Mouse (Mus musculus) forebrain, embryonic 12.5 days (tissue): ENCODE measurements around the gene Negr1. TPM values are rescaled to one million over a fixed set of nuclear protein-coding genes. Genes with fewer than 3 reads are reported as not detected.

Source experiments
- ATAC-seq: fragments of 200-750 bp; cut with Nextera tagmentation; 2 replicates; pipeline ENCODE4 v1.8.0; 2017; ENCODE audit warnings: moderate TSS enrichment; ENCODE audit not compliant: low FRiP score
- H3K27ac ChIP-seq: fragments of 300-500 bp; sonication (generic); 2 replicates; pipeline ENCODE4 v1.5.1; 2016; ENCODE audit warnings: mild to moderate bottlenecking
- H3K27me3 ChIP-seq: fragments of 300-500 bp; sonication (generic); 2 replicates; pipeline ENCODE4 v1.6.1; 2016; ENCODE audit warnings: mild to moderate bottlenecking
- H3K36me3 ChIP-seq: fragments of 300-500 bp; sonication (generic); replicated peaks from 2 replicates; pipeline ENCODE4 v1.6.1; 2016; ENCODE audit warnings: mild to moderate bottlenecking
- H3K4me1 ChIP-seq: fragments of 300-500 bp; sonication (generic); 2 replicates; pipeline ENCODE4 v1.6.1; 2016
- H3K4me2 ChIP-seq: fragments of 300-500 bp; sonication (generic); 2 replicates; pipeline ENCODE4 v1.6.1; 2016; ENCODE audit warnings: mild to moderate bottlenecking, moderate library complexity
- H3K4me3 ChIP-seq: fragments of 300-500 bp; sonication (generic); replicated peaks from 2 replicates; pipeline ENCODE4 v1.5.1; 2016; ENCODE audit warnings: mild to moderate bottlenecking
- H3K9ac ChIP-seq: fragments of 300-500 bp; sonication (generic); 2 replicates; pipeline ENCODE4 v1.6.1; 2016; ENCODE audit warnings: mild to moderate bottlenecking
- H3K9me3 ChIP-seq: fragments of 300-500 bp; sonication (generic); 2 replicates; pipeline ENCODE4 v1.6.1; 2016
- WGBS: fragments of 180-500 bp; shearing (Covaris S2); methylation state at CpG from one replicate; pipeline ENCODE4 v1.1.7; 2016; 5-methylcytosine and 5-hydroxymethylcytosine counted together
- polyA plus RNA-seq: library from polyadenylated mRNA; unstranded; fragments of >200 nt; fragmentation: Nextera tagmentation; extraction: Ambion mirVana; gene quantifications from 2 replicates; pipeline ENCODE4 v1.2.1, GENCODE M21; 2016

The Negr1 gene
- polyA plus RNA-seq, 1 experiment from 2014 or later, result 16.2 TPM

DNA sequence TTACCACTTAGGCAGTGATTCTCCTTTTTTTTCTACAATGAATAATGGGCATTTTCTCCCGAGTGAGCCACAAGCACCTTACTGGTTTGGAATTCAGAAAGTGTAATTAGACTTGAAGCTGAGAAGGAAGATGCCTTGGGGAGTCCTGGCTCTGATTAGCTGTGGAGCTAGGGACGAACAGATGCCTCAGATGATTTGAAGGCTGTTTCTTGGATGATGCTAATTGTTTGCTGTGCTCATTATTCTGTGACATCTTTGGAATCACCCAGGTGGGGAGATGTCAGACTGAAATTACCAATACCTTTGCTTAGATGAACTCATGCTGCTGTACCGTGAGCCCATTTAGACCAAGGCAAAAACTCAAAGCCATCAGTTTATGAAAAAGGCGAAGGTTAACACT is 333.7 kb downstream of the Negr1 start:
- no peaks in the 10 kb centered on the region for H3K9me3 ChIP-seq
- no peak overlapping the region for H3K4me2 ChIP-seq
- ATAC-seq, result peak; percentile 47; the same call in 1 of the 2 replicates
- H3K36me3 ChIP-seq, result no peaks in the 10 kb centered on the region
- no peaks in the 10 kb centered on the region for H3K27me3 ChIP-seq
- H3K4me1 ChIP-seq, result peaks cover 7% of the 10 kb centered on the region; the same call in 1 of the 2 replicates
- no peak overlapping the region for H3K9ac ChIP-seq
- H3K27ac ChIP-seq, result peak overlapping the region; percentile 20; the same call in 1 of the 2 replicates
- H3K4me3 ChIP-seq, result no peak overlapping the region
- WGBS, result 42% methylated on average over 4 of the region's 4 CpGs

DNA sequence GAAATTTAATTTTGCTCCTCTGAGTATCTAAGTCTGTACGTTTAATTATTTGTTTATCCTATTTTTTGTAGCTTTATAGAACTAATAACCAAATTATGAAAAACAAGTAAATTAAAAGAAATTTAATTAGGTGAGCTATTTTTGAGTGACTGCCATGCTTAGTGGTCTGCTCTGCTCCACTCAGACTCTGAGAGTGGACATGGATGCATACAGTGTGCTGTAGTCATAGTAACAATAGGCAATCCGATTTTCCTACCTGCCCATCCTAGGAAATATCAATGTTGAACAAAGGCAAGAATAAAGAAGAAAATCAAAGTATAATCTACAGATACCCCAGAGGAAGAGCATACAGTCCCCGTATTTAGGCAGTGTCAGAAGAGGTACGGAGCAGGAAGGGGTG is 334.5 kb downstream of the Negr1 start:
- Histone ChIP-seq H3K36me3 (no peaks in the 10 kb centered on the region), H3K27me3 (no peaks in the 10 kb centered on the region), H3K9ac (no peak overlapping the region), H3K27ac (no peak overlapping the region), H3K4me3 (no peak overlapping the region), H3K4me2 (no peak overlapping the region), H3K4me1 (peaks cover 7% of the 10 kb centered on the region; the same call in 1 of the 2 replicates), H3K9me3 (no peaks in the 10 kb centered on the region)
- ATAC-seq, result 0 out of 2 replicates have a peak, but pooled peaks have one; percentile 48
- 84% methylated on average over 4 of the region's 4 CpGs for WGBS

DNA sequence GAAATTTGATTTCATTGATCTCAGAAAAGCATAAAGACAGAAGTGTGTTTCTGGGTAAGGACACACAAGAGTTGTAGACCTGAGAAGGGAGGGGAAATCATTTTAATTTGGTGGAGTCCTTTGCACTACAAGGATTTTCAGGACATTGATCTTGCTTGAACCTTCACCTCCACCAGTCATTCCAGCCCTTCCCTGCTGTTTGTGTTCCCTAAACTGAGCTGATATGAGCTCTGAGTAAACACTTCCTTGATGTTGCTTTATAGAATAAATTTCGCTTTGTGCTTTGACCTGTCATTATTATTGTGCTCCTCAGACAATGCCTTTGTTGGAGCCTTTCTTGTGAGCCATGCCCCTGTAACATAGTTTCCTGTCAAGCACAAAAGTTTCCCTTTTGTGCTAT is 335.0 kb downstream of the Negr1 start:
- no peak overlapping the region for H3K4me3 ChIP-seq
- no peak overlapping the region for H3K9ac ChIP-seq
- peaks cover 7% of the 10 kb centered on the region; the same call in 1 of the 2 replicates for H3K4me1 ChIP-seq
- no peaks in the 10 kb centered on the region for H3K36me3 ChIP-seq
- H3K27ac ChIP-seq, result no peak overlapping the region
- H3K4me2 ChIP-seq, result no peak overlapping the region
- WGBS, result 69% methylated on average over 1 of the region's 1 CpGs
- H3K27me3 ChIP-seq, result no peaks in the 10 kb centered on the region
- ATAC-seq, result no peak
- no peaks in the 10 kb centered on the region for H3K9me3 ChIP-seq

DNA sequence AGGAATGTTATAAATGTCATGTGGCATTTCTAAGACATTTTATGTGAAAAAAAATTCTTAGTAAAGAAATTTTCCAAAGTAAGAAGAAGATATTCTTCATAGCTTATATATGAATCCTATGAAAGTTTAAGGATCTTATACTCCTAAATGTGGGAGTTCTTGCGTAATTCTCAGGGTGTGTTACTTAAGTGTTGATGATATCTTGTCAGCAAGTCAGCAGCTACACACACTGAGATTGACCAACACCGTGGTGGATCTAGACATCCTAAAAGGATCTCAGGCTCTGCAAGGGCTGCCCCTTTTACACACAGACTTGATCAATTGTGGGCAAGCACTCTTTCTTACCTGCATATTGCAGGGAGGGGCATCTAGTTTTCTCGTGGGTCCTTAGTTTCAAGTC is 339.5 kb downstream of the Negr1 start:
- H3K4me2 ChIP-seq, result no peak overlapping the region
- H3K36me3 ChIP-seq, result no peaks in the 10 kb centered on the region
- ATAC-seq, result no peak
- no peaks in the 10 kb centered on the region for H3K9me3 ChIP-seq
- H3K4me3 ChIP-seq, result no peak overlapping the region
- WGBS, result 92% methylated on average over 3 of the region's 3 CpGs
- no peak overlapping the region for H3K27ac ChIP-seq
- H3K27me3 ChIP-seq, result no peaks in the 10 kb centered on the region
- H3K9ac ChIP-seq, result no peak overlapping the region
- H3K4me1 ChIP-seq, result peaks cover 15% of the 10 kb centered on the region

DNA sequence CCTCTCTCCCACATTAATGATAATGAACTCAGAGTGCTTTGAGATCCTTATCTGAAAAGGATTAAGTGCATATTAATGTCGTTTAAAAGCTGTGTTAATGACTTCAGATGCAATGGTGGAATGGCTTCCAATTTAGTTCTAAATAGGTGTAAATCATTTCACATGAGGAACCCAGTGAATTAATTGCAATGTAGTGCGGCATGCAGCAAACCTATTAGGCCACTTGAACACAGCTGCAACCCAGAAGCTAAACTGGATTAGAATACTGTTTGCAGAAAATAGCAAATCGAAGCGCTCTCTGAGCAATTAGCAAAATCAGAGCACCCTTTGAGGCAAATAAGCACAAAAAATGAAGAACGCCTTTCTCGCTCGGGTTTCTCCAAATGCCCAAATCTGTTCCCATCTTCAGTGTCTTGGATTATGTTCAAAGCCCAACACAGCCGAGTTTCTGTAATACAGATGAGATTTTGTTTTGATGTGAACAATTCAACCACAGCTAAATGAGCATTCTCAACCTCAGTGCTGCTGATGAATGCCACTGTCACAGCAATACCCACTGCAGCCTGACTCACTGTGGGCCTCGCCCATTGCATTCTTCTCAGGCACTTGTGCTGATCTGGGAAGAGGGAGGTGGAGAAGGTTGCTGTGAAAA is 342.5 kb downstream of the Negr1 start:
- Histone ChIP-seq H3K4me2 (peak overlapping the region; percentile 0; the same call in 1 of the 2 replicates), H3K27me3 (no peaks in the 10 kb centered on the region), H3K9me3 (no peaks in the 10 kb centered on the region), H3K4me3 (no peak overlapping the region), H3K9ac (no peak overlapping the region), H3K4me1 (peaks cover 9% of the 10 kb centered on the region), H3K27ac (peak overlapping the region; percentile 71), H3K36me3 (no peaks in the 10 kb centered on the region)
- WGBS, result 19% methylated on average over 9 of the region's 9 CpGs
- peak; percentile 92 for ATAC-seq

DNA sequence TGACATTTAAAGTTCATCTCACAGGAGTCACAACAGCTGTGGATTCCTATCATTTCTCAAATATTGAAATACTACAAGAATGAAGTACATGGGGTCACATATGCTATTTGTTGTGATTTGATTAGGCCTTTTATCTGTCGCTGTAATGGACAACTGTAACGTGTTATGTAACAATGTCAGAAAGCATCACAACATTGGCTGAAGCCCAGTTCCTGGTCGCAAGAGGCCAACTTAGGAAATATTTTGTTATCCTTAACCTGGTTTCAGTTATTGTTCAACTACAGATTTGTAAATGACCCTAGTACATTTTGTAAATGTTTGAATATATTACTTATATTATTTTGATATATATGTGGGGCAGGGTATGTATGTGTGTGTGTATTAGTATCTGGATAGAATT is 351.2 kb downstream of the Negr1 start:
- no peak overlapping the region for H3K9ac ChIP-seq
- 91% methylated on average over 3 of the region's 3 CpGs for WGBS
- no peaks in the 10 kb centered on the region for H3K36me3 ChIP-seq
- H3K4me2 ChIP-seq, result no peak overlapping the region
- H3K27me3 ChIP-seq, result no peaks in the 10 kb centered on the region
- no peaks in the 10 kb centered on the region for H3K4me1 ChIP-seq
- no peak overlapping the region for H3K27ac ChIP-seq
- no peak overlapping the region for H3K4me3 ChIP-seq
- H3K9me3 ChIP-seq, result no peaks in the 10 kb centered on the region
- no peak for ATAC-seq

DNA sequence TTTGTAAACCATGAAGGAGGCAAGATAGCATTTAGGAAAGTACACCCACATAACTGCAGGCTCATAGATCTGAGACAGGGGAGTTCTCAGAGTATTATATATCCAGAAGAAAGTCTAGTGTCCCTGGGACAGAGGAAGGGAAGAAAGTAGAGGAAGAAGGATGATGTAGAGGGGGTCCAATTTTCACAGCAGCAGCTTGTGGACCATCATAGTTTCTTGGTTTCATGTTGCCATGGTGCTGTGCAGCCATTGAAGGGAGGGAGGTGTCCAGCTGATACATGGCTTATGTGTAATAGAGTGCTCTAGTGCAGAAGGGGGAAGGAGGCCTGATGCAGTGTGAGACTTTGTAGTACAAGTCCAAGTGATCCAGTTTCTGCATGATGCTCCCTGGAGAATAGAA is 359.8 kb downstream of the Negr1 start:
- no peak overlapping the region for H3K9ac ChIP-seq

DNA sequence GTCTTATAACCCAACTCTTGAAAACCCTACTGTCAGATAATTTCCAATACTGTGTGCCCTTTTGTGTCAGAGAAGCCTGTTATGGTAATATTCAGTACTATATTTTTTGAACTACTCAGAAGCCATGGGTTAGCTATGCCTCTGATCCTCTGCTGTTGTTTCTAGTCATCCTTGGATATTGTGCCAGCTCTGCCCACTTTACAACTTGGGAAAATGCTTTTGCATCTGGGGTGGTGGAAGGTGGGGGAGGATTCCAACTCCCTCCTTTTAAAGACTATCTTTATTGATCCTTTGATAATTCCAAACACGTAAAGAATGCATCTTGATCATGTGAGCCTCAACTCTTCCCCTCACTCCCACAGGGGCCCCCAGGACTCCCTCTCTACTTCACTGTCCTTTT is 361.6 kb downstream of the Negr1 start:
- H3K27me3 ChIP-seq, result no peaks in the 10 kb centered on the region
- ATAC-seq, result no peak
- no peak overlapping the region for H3K4me2 ChIP-seq
- H3K36me3 ChIP-seq, result no peaks in the 10 kb centered on the region
- WGBS, result 79% methylated on average over 1 of the region's 1 CpGs
- no peak overlapping the region for H3K4me3 ChIP-seq
- H3K4me1 ChIP-seq, result no peaks in the 10 kb centered on the region
- H3K9me3 ChIP-seq, result no peaks in the 10 kb centered on the region
- no peak overlapping the region for H3K27ac ChIP-seq
- H3K9ac ChIP-seq, result no peak overlapping the region

More for the DNA sequence above, 359.8 kb downstream of the Negr1 start:
- no peaks in the 10 kb centered on the region for H3K36me3 ChIP-seq
- 0 out of 2 replicates have a peak, but pooled peaks have one; percentile 51 for ATAC-seq
- H3K4me1 ChIP-seq, result no peaks in the 10 kb centered on the region
- H3K9me3 ChIP-seq, result no peaks in the 10 kb centered on the region
- no peak overlapping the region for H3K4me2 ChIP-seq
- no peak overlapping the region for H3K27ac ChIP-seq
- H3K4me3 ChIP-seq, result no peak overlapping the region
- no peaks in the 10 kb centered on the region for H3K27me3 ChIP-seq

DNA sequence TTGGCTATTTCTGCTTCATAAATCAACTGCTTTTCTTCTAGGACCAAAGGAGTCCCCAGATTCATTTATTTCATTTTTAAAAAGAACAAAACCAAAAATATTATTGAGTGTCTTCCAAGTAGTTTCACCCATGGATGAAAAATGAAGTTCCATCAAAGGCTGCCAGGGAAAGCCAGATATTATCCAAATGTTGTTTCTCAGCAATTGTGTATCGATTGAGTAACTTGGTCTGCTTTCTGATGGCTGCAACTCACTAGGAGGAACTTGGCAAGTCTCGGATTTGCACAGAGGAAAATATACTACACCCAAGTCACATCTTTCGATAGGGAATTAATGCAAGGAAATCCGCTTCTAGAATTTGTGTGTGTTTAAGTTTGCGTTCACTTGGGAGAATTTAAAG is 363.5 kb downstream of the Negr1 start:
- H3K27me3 ChIP-seq, result no peaks in the 10 kb centered on the region
- H3K4me3 ChIP-seq, result no peak overlapping the region
- no peak for ATAC-seq
- 95% methylated on average over 5 of the region's 5 CpGs for WGBS
- no peaks in the 10 kb centered on the region for H3K9me3 ChIP-seq
- H3K27ac ChIP-seq, result no peak overlapping the region
- no peaks in the 10 kb centered on the region for H3K4me1 ChIP-seq
- H3K36me3 ChIP-seq, result no peaks in the 10 kb centered on the region
- no peak overlapping the region for H3K9ac ChIP-seq
- H3K4me2 ChIP-seq, result no peak overlapping the region

DNA sequence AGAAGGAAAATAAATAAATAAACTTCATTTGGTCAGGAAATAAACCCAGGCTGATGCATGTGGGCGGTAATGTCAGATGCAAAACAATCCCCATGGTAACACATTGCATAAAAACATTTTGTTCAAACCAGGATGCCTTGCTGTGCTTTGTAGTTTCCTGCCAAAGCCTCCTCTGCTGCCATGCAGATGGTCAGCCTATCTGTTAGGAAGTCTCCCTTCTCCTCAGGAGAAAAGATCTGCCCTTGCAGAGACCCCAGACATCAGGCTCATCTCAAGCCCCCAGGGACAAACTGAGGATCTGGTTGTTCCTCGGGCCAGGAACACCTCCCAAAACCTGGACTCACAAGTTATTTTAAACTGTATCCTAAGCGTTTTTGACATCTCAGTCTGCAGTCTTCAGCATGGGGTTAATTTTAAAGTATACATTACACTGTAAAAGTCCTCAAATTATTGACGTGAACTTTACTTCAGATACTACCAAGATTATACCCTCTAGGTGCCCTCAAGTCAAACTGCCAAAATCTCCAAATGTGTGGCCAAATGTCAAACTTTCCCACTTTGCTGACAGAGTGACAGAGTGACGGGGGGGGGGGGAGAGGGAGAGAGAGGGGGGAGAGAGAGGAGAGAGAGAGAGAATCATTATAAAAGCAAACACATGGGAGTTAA is 366.9 kb downstream of the Negr1 start:
- Histone ChIP-seq H3K9me3 (no peaks in the 10 kb centered on the region), H3K4me3 (no peak overlapping the region), H3K36me3 (no peaks in the 10 kb centered on the region), H3K4me2 (no peak overlapping the region), H3K27me3 (no peaks in the 10 kb centered on the region), H3K27ac (no peak overlapping the region), H3K9ac (no peak overlapping the region), H3K4me1 (no peaks in the 10 kb centered on the region)
- no peak for ATAC-seq
- WGBS, result 81% methylated on average over 5 of the region's 5 CpGs

DNA sequence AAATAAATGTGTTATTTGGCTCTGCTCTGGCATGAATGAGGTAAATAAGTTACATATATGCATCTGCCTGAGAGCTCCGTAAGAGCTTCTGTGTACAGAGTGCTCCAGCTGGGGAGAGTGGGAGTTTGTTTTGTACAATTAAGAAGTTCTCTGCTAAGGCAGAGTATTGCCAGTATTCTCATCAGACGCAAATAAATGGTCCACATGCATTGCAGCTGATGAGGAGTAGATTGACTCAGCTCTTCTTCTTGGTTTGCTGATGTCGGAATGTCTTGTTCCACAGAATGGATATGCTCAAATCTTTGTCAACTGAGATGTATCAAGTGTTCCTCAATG is 367.4 kb downstream of the Negr1 start:
- H3K4me2 ChIP-seq, result no peak overlapping the region
- no peak for ATAC-seq
- H3K27ac ChIP-seq, result no peak overlapping the region
- H3K4me3 ChIP-seq, result no peak overlapping the region
- H3K9me3 ChIP-seq, result no peaks in the 10 kb centered on the region
- no peaks in the 10 kb centered on the region for H3K4me1 ChIP-seq
- no peaks in the 10 kb centered on the region for H3K36me3 ChIP-seq
- H3K27me3 ChIP-seq, result no peaks in the 10 kb centered on the region
- no peak overlapping the region for H3K9ac ChIP-seq
- 88% methylated on average over 3 of the region's 3 CpGs for WGBS

DNA sequence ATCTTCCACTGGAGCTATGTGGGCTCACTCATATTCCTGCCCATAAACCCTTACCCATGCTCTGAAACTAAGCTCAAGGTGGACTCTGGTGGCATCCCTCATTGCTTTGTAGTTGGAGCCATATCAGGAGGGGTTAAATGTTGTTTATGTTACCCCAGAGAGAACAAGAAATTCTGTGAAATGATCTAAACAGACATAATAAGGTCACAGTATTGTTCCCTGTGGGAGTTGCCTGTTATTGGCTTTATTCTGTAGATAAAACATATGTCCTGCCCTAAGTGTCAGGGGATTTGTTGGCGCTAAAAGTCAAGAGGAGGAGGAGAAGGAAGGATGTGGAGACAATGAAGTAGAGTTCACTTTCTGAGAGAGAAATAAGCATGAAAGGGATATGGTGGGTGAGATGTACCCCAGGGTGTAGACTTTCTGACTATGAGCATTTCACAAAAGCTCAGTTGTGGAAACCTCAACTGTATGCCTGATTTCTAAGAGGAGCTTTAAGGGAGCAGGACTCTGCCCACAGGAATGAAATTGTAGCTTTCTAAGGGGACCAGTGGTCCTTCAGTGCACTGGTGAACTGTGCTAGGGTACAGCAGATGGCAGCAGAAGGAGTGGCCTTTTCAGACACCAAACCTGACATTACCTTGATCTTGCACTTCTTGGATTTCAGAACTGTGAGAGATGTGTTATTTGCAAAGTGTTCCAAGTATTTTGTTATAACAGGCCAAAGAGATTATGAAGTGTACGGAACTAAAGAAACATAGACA is 368.3 kb downstream of the Negr1 start:
- Histone ChIP-seq H3K9me3 (no peaks in the 10 kb centered on the region), H3K27ac (no peak overlapping the region), H3K4me1 (no peaks in the 10 kb centered on the region), H3K4me3 (no peak overlapping the region), H3K4me2 (no peak overlapping the region), H3K9ac (no peak overlapping the region), H3K36me3 (no peaks in the 10 kb centered on the region), H3K27me3 (no peaks in the 10 kb centered on the region)
- WGBS, result 92% methylated on average over 2 of the region's 2 CpGs
- no peak for ATAC-seq
